Mouse (Mus musculus): ENCODE results near the gene Psme4. TPM values are rescaled to one million over a fixed set of nuclear protein-coding genes. Genes with fewer than 3 reads are reported as not detected.
A peak's percentile ranks its signal among the peaks of the same experiment; 100 is the strongest.
"Not testable (repeated sequence)": the region's sequence is repeated elsewhere in the genome, so short reads cannot be mapped to it uniquely, and the experiment has no call there.

Gene Psme4
- polyA plus RNA-seq, 1 experiment from 2014 or later = 41.7 TPM

DNA sequence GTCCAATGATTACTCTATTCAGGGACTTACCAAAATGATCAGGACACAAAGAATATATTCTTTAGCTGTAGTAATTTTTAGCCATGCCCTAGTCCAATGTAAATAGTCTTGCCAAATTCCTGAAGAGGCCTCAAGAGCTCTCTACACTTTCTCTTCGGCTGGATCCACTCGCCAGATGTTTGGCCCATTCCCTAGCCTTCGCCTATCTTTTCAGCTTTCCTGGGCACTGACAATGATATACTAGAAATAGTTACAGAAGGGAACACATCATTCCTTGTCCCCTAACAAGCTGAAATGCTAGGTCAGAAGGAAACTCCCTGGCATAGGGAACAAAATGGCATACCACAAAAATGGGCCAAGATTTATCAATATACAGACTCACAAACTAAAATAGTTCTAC is 18.6 kb upstream of the Psme4 start:
- Histone ChIP-seq H3K9ac (ENCODE audit: low read length) (no peak overlapping the region), H3K9me3 (ENCODE audit: control insufficient read depth, low read length) (no peaks in the 10 kb centered on the region), H3K27ac (ENCODE audit: low read depth, low read length) (no peak overlapping the region), H3K36me3 (ENCODE audit: control insufficient read depth, insufficient read depth, low read length) (no peaks in the 10 kb centered on the region), H3K4me2 (ENCODE audit: low read depth, low read length, severe bottlenecking) (no peak overlapping the region), H3K4me1 (replicated peaks; ENCODE audit: control insufficient read depth, insufficient read depth, low read length) (peaks cover 2% of the 10 kb centered on the region; the same call in 1 of the 2 replicates), H3K27me3 (ENCODE audit: control insufficient read depth, insufficient read depth, low read length) (no peaks in the 10 kb centered on the region; the same call in 1 of the 2 replicates), H3K4me3 (ENCODE audit: low read depth, low read length) (no peak overlapping the region)
- ATAC-seq (replicated peaks; ENCODE audit: low FRiP score) (no peak), DNase-seq (ENCODE audit: low spot score) (no peak)
- WGBS = 80% methylated on average over 3 of the region's 3 CpGs

DNA sequence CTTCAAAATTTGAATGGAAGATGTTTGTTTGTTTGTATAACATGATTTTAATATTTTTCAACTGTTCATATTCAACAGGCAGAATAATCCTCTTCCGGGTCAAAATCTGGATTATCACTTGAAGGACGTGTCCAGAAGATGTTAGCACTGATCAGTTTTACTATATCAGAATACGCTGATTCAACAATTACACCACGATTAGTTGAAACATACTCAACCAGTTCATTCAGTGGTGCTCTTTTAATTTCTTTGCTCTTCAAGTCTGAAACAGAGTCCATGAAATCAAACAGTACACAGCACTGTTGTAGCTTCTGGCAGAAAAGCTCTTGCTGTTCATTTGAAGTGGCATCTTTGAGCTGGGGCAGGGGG is 17.1 kb upstream of the Psme4 start:
- H3K27me3 ChIP-seq (ENCODE audit: control insufficient read depth, insufficient read depth, low read length); H3K36me3 ChIP-seq (ENCODE audit: control insufficient read depth, insufficient read depth, low read length); H3K9me3 ChIP-seq (ENCODE audit: control insufficient read depth, low read length); DNase-seq (ENCODE audit: low spot score); H3K4me1 ChIP-seq (replicated peaks; ENCODE audit: control insufficient read depth, insufficient read depth, low read length); H3K27ac ChIP-seq (ENCODE audit: low read depth, low read length); ATAC-seq (replicated peaks; ENCODE audit: low FRiP score): not testable (repeated sequence)
- 70% methylated on average over 4 of the region's 4 CpGs for WGBS
- peak overlapping the region; percentile 95 for H3K4me2 ChIP-seq (ENCODE audit: low read depth, low read length, severe bottlenecking)
- H3K9ac ChIP-seq (ENCODE audit: low read length) = peak overlapping the region; percentile 68
- peak overlapping the region; percentile 55 for H3K4me3 ChIP-seq (ENCODE audit: low read depth, low read length)

DNA sequence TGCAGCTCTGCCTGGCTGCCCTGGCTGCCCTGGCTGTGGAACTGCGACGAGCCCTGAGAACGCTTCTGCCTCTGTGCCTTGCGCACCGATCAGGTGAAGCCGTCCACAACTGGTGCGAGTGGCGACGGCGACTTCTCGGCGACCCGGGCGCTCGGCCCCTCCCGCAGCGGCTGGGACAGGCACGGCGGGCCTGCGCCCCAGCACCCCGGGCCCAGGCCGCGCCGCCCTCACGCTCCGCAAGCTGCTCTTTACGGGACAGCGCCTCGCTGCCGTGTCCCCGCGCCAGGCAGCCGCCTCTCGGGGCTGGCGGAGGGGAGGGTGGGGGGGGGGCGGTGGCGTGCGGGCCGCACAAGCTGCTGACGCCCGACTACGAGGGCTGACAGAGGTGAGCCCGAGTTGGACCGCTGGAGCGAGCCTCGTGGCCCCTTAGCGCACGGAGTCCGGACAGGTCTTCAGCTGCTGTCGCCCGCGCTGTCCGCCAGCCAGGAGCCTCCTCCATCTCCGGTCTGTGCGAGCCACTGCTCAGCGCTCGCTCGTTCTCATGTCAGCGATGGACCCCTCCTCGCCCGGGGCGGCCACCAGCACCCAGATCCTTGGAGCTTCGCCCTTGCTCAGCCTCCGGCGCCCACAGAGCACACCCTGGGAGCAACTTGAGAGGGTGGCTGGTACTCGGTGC is 16.5 kb upstream of the Psme4 start:
- Histone ChIP-seq H3K4me1 (replicated peaks; ENCODE audit: control insufficient read depth, insufficient read depth, low read length) (no peaks in the 10 kb centered on the region; the same call in 1 of the 2 replicates), H3K9ac (ENCODE audit: low read length) (peak overlapping the region; percentile 68), H3K4me2 (ENCODE audit: low read depth, low read length, severe bottlenecking) (peak overlapping the region; percentile 95), H3K27ac (ENCODE audit: low read depth, low read length) (no peak overlapping the region), H3K9me3 (ENCODE audit: control insufficient read depth, low read length) (no peaks in the 10 kb centered on the region), H3K27me3 (ENCODE audit: control insufficient read depth, insufficient read depth, low read length) (no peaks in the 10 kb centered on the region; the same call in 1 of the 2 replicates), H3K36me3 (ENCODE audit: control insufficient read depth, insufficient read depth, low read length) (no peaks in the 10 kb centered on the region), H3K4me3 (ENCODE audit: low read depth, low read length) (peak overlapping the region; percentile 55)
- peak; percentile 77 for DNase-seq (ENCODE audit: low spot score)
- WGBS = under 1% methylated on average over 55 of the region's 66 CpGs
- ATAC-seq (replicated peaks; ENCODE audit: low FRiP score) = peak; percentile 89

DNA sequence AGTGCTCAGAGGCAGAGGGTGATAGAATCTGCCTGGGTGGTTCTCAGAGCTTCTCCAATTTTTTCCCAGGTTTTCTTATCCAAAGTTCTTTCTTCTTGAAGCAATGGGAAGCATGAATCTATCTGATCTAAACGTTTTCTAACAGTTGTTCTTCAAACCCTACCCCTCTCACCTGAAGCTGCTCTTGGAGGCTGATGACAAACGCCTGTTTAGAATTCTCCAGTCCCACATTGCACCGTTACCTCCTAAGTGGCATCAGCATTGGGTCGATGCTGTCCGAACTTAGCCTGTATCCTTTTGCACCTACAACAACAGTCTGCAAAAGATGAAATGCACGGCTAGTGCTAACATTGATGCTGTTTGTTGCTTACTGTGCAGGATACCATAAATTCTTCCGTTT is 10.1 kb upstream of the Psme4 start:
- DNase-seq (ENCODE audit: low spot score) (no peak), ATAC-seq (replicated peaks; ENCODE audit: low FRiP score) (no peak)
- Histone ChIP-seq H3K9me3 (ENCODE audit: control insufficient read depth, low read length) (no peaks in the 10 kb centered on the region), H3K4me3 (ENCODE audit: low read depth, low read length) (no peak overlapping the region), H3K27ac (ENCODE audit: low read depth, low read length) (no peak overlapping the region), H3K4me1 (replicated peaks; ENCODE audit: control insufficient read depth, insufficient read depth, low read length) (no peaks in the 10 kb centered on the region), H3K4me2 (ENCODE audit: low read depth, low read length, severe bottlenecking) (no peak overlapping the region), H3K27me3 (ENCODE audit: control insufficient read depth, insufficient read depth, low read length) (no peaks in the 10 kb centered on the region), H3K9ac (ENCODE audit: low read length) (no peak overlapping the region), H3K36me3 (ENCODE audit: control insufficient read depth, insufficient read depth, low read length) (no peaks in the 10 kb centered on the region)
- WGBS = 82% methylated on average over 7 of the region's 7 CpGs

DNA sequence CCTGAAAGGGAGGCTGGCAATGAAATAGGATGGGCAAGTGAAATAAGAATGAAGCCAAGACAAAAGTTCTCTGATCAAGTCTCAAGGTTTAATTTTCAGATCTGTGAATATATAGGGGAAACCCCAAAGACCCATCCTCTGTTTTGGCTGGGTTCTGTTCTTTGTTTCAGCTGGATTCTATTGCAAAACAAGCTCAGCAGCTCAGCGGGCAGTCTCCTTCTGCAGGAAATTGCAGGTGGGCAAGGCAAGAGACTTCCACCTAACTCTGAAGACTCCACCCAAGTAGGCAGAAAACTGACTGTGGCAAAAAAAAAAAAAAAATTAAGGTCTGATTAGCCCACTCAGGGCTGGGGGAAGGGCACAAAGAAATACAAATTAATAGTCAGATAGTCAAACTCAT is 9.6 kb upstream of the Psme4 start:
- Histone ChIP-seq H3K4me2 (ENCODE audit: low read depth, low read length, severe bottlenecking) (no peak overlapping the region), H3K4me1 (replicated peaks; ENCODE audit: control insufficient read depth, insufficient read depth, low read length) (no peaks in the 10 kb centered on the region), H3K4me3 (ENCODE audit: low read depth, low read length) (no peak overlapping the region), H3K36me3 (ENCODE audit: control insufficient read depth, insufficient read depth, low read length) (no peaks in the 10 kb centered on the region), H3K9me3 (ENCODE audit: control insufficient read depth, low read length) (no peaks in the 10 kb centered on the region), H3K9ac (ENCODE audit: low read length) (no peak overlapping the region), H3K27me3 (ENCODE audit: control insufficient read depth, insufficient read depth, low read length) (no peaks in the 10 kb centered on the region), H3K27ac (ENCODE audit: low read depth, low read length) (no peak overlapping the region)
- no peak for DNase-seq (ENCODE audit: low spot score)
- no peak for ATAC-seq (replicated peaks; ENCODE audit: low FRiP score)
- 60% methylated on average over 1 of the region's 1 CpGs for WGBS

DNA sequence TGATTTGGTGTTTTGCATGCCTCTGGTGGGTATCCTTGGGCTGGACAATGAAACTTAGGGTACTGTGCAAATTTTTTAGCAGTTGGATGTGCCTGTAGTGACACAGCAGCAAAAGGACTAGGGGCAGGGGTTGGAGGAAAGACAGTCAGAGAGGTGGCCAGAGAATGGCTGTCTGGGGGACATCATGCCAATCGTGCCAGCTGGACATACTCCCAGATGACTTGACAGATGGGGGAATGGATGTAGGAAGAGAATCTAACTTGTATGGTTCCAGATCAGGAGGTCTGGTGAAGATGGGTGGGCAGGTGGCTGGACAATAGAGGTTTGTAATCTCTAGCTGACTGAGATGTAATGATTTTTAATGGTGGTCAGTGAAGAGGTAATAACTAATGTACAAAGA is 6.5 kb upstream of the Psme4 start:
- Histone ChIP-seq H3K4me2 (ENCODE audit: low read depth, low read length, severe bottlenecking) (no peak overlapping the region), H3K27me3 (ENCODE audit: control insufficient read depth, insufficient read depth, low read length) (no peaks in the 10 kb centered on the region), H3K27ac (ENCODE audit: low read depth, low read length) (no peak overlapping the region), H3K9me3 (ENCODE audit: control insufficient read depth, low read length) (no peaks in the 10 kb centered on the region), H3K4me3 (ENCODE audit: low read depth, low read length) (no peak overlapping the region), H3K4me1 (replicated peaks; ENCODE audit: control insufficient read depth, insufficient read depth, low read length) (no peaks in the 10 kb centered on the region), H3K36me3 (ENCODE audit: control insufficient read depth, insufficient read depth, low read length) (no peaks in the 10 kb centered on the region), H3K9ac (ENCODE audit: low read length) (no peak overlapping the region)
- WGBS = 95% methylated on average over 1 of the region's 1 CpGs
- ATAC-seq (replicated peaks; ENCODE audit: low FRiP score) (no peak), DNase-seq (ENCODE audit: low spot score) (no peak)

DNA sequence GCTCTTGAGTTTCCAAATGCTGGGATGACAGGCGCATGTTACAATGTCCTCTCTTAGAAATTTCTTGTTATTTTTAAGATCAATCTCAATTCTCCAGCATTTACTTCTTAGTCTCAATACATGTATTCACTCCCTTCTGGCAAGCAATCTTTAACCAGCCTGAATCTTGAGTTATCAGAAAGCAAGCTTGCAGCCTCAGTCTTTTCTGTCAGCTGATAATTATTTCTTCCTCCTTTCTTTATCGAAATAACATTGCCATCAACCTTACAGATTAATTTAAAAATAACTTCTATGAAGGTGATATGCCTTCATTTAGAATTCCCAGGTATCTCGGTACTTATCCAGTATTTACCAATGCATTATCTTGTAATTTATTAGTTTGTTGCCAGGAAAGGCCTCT is 709 bp upstream of the Psme4 start:
- Histone ChIP-seq H3K27ac (ENCODE audit: low read depth, low read length) (no peak overlapping the region), H3K27me3 (ENCODE audit: control insufficient read depth, insufficient read depth, low read length) (no peaks in the 10 kb centered on the region), H3K36me3 (ENCODE audit: control insufficient read depth, insufficient read depth, low read length) (no peaks in the 10 kb centered on the region), H3K4me3 (ENCODE audit: low read depth, low read length) (peak overlapping the region; percentile 96), H3K9ac (ENCODE audit: low read length) (peak overlapping the region; percentile 96), H3K9me3 (ENCODE audit: control insufficient read depth, low read length) (no peaks in the 10 kb centered on the region), H3K4me1 (replicated peaks; ENCODE audit: control insufficient read depth, insufficient read depth, low read length) (no peaks in the 10 kb centered on the region; the same call in 1 of the 2 replicates), H3K4me2 (ENCODE audit: low read depth, low read length, severe bottlenecking) (peak overlapping the region; percentile 55)
- DNase-seq (ENCODE audit: low spot score) (no peak), ATAC-seq (replicated peaks; ENCODE audit: low FRiP score) (no peak)
- WGBS = 80% methylated on average over 3 of the region's 3 CpGs

DNA sequence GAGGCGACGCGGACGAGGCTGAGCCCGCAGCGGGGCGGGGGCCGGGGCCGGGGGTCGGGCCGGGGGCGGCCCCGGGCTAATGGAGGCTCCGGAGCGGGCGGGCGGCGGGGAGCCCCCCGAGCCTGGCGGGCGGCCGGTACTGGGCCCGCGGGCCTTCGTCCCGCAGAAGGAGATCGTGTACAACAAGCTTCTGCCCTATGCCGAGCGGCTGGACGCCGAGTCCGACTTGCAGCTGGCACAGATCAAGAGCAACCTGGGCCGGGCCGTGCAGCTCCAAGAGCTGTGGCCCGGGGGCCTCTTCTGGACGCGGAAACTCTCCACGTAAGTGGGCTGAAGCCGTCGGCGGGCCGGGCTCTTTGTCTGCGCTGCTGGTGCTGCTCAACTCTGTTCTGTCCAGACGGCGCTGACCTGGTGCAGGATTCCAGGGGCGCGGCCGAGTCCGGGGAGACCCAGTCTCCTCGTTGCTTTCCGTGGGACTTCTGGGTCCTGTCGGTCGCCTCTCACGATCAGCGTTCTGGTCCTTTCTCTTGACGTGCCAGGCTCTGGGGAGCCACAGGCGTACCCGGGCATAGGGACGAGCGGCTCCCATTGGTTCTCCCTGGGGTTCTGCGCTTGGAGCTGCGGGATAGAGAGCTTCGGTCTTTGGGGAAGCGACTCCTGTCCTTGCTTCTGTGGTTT is 517 bp downstream of the Psme4 start:
- H3K9ac ChIP-seq (ENCODE audit: low read length) = peak overlapping the region; percentile 96
- H3K27me3 ChIP-seq (ENCODE audit: control insufficient read depth, insufficient read depth, low read length) = no peaks in the 10 kb centered on the region
- no peaks in the 10 kb centered on the region for H3K9me3 ChIP-seq (ENCODE audit: control insufficient read depth, low read length)
- peak overlapping the region; percentile 84 for H3K27ac ChIP-seq (ENCODE audit: low read depth, low read length)
- H3K4me2 ChIP-seq (ENCODE audit: low read depth, low read length, severe bottlenecking) = peak overlapping the region; percentile 73
- H3K4me1 ChIP-seq (replicated peaks; ENCODE audit: control insufficient read depth, insufficient read depth, low read length) = no peaks in the 10 kb centered on the region; the same call in 1 of the 2 replicates
- H3K36me3 ChIP-seq (ENCODE audit: control insufficient read depth, insufficient read depth, low read length) = no peaks in the 10 kb centered on the region
- peak overlapping the region; percentile 96 for H3K4me3 ChIP-seq (ENCODE audit: low read depth, low read length)
- ATAC-seq (replicated peaks; ENCODE audit: low FRiP score) = peak; percentile 78
- WGBS = under 1% methylated on average over 61 of the region's 64 CpGs
- peak; percentile 82 for DNase-seq (ENCODE audit: low spot score)
